Mouse (Mus musculus) 3T3-L1 (cell line): ENCODE data around the gene Tff3.

ENCODE experiments used
- DNase-seq: peaks from one replicate; pipeline ENCODE4 v3.0.0-alpha.2; 2015; ENCODE audit warnings: low read depth, low spot score

The Tff3 gene

GRCm38 (mm10) chr17:31125548-31126266 lies 3.7 kb downstream of the Tff3 start:
- DNase-seq: no peak

DNA sequence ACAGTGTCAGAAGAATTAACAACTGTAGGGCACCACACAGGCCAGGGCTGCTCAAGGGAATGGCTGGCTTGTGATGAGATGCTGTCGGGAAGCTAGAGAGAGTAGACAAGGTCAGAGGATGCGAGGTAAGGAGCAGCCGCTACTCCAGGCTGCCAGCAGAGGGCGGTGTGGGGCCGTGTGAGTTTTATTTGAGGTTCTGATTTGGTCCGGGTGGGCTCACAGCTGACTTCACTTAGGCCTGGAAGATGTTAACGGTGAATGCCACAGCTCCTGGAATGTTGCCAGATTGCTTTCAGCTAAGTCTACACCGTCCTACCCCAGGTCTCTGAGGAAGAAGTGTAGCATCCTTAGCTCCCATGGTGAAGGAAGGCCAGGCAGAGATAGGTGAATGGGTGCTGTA lies 7.5 kb downstream of the Tff3 start:
- peak; percentile 11 for DNase-seq

DNA sequence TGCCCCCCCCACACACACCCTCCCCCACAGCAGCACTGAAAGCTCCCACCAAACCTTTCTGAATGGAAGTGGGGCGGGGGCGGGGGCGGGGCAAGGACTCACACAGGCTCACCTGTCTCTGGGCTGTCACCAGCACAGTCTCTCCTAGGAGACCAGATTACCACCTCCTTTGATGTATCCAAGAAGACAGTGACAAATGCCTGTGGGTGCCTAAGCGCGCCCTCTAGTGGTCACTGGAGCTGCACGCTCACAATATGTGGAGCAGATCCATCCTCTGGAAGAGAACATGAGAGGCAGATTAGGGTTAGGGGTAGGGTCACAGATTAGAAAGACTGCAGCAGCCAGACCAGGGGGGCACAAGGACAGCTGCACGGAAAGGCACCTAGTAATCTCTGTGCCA lies 10.0 kb downstream of the Tff3 start:
- DNase-seq: peak; percentile 56

DNA sequence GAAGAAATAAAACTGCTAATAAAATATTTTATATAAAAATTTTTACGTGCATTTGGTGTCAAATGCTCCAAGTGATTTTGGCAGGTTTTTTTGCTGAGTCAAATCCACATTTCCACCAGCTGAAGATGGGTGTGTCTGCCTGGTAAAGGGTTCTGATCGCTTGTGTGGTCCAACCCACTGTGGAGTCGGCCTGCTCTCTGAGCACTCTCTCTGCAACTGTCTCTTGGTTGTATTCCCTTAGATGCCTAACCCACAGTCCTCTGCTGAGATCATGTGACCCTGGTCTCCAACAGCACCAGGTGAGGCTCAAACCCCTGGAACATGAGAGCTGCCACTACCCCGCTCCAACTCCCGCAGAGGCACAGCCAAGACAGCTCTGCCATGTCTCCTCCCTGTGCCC lies 11.5 kb downstream of the Tff3 start:
- DNase-seq: no peak

- no peak for DNase-seq
Measured at GRCm38 (mm10) chr17:31116063-31116462, 13.4 kb downstream of the Tff3 start.

- DNase-seq: no peak
Measured at GRCm38 (mm10) chr17:31113191-31113856, 16.1 kb downstream of the Tff3 start.

DNA sequence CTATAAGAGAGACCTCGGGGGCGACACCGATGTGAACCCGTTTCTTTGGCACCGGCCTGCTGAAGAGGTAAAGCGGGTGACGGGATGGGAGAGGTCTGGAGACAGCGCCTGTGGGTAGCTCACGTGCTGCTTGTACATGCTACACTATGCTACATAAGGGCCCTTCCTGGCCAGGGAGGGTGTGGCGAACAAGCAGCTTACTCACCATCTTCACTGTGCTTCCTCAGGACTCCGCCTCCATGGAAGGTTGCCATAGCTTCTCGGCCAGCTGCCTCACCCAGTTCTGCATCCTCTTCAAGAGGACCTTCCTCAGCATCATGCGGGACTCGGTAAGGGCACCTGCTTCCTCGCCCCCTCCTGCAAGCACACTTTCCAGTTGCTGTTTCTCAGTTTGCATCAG lies 21.1 kb downstream of the Tff3 start:
- peak; percentile 9 for DNase-seq

DNA sequence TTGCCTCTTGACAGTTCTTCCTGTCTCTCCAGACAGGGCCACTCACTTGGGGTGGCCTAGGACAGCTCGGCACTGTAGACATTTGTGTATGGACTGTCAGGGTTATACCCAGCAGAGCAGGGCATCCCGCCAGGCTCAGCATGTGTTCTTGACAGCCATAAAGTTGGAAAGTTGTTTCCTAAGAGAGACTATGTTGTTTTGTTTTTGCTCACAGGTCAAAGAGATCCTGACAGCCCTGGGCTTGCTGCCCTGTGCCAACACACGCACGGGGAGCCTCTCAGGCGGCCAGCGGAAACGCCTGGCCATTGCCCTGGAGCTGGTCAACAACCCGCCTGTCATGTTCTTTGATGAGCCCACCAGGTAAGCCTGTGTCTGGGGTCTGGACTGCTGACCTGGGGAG lies 25.6 kb downstream of the Tff3 start:
- no peak for DNase-seq

DNA sequence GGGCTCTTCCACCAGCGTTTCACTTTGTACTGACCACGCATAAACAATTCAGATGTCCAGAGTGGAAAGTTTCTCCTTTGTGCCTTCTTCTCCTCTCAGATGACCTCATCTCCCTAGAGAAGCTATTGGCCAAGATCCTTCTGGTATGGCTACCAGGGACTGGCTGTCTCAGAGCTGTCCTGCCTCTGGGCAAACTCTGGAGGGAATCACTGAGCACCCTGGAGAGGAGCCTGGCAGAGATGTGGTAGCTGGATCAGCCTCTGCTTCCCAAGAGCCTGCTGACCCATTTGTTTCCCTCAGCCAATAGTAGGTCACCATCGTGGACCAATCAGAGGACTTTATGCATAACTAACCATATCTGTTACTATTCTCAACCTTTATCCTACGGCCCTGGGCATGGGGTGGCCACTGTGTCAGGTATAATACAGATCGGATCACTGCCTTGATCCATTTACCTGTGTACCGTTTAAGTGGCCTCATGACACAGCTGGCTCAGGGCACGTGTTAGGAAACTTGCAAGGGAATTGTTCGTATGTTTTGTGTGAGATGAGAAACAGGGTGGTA lies 26.4 kb downstream of the Tff3 start:
- DNase-seq: peak; percentile 27

- no peak for DNase-seq
Measured at GRCm38 (mm10) chr17:31098788-31099187, 30.7 kb downstream of the Tff3 start.

GRCm38 (mm10) chr17:31096893-31097292 lies 32.6 kb downstream of the Tff3 start:
- no peak for DNase-seq

DNA sequence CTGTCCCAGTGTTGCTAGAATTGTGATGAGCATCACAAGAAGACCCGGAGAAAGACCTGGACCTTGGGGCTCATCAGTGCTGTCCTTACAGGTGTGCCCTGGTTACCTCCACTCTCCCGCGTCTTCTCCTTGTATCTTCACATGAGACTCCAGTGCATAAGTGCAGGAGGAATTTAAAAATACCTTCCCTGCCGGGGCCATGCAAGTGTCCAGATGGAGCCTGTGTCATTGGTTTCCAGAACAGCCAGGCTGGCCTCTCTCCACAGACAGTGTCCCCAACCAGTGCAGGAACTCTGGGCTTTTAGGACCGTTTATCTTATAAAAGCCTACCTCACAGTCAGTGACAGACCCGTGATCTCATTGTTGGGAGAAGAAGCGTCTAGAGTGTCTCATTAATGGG lies 33.9 kb downstream of the Tff3 start:
- no peak for DNase-seq

DNA sequence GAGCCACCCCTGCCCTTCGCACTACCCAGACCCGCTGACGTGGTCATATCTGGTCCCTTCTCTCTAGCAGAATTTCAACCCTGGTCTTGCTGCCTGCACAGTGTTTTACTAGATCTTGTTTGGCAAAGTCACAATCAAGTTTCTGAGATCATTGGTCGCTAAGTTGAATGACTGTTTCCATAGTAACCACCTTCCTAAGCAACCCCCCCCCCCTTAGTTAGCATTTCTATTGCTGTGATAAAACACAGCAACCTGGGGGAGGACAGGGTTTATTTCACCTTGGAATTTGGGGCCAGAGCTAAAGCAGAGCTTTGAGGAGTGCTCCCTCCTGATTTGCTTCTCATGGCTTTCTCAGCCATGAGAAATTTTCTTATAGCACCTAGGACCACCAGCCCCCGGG lies 34.7 kb downstream of the Tff3 start:
- DNase-seq: no peak

DNA sequence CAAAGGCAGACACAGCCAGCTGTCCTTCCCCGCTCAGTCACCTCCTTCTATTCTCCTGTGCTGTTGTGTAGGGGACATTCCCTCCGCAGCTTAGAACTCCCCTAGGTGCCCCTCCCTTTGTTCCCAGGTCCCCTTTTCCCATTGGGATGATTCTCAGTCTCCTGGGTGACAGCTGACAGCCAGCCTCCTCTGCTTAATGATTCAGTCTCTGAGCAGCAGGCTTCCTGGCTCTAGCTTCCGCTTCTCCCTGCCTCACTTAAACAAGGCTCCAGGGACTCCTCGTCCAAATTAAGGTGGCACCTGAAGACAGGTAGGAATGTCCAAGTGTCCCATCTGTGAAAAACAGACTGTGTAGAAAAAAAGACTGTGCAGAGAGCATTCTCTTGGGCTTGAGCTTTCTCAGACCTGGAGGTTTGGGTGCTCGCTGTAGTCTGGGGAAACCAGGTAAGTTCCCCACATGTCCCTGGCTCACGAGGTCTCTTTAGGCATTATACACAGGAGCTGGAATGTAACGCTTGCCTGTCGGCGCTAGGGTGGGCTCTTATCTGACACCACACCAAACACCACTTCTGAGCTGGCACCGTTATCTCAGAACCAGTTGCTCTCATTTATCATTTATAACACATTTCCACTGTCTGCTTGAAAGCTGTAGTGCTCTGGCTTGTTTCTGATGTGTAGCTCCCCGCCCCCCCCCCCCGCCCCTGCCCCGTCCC lies 38.3 kb downstream of the Tff3 start:
- no peak for DNase-seq

- no peak for DNase-seq
Measured at GRCm38 (mm10) chr17:31089848-31090247, 39.6 kb downstream of the Tff3 start.

GRCm38 (mm10) chr17:31088711-31089110 lies 40.7 kb downstream of the Tff3 start:
- no peak for DNase-seq

DNA sequence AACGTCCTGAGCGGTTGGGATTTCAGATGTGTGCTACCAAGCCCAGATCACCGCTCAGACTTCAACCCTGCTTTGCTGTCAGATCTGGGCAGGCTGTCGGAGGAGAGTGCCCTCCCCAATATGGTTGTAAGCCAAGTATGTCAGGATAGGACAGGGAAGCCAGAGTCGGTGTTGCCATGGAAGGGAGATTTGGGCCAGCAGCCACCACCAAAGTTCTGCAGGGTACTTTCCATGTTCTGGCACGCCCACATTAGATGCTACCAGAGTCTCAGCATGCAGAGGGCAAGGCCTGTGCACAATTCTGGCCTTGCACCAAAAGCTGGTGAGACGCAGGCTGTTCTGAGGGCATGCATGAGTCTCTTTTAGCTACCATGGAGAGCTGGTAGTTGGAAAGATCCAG lies 43.2 kb downstream of the Tff3 start:
- no peak for DNase-seq

GRCm38 (mm10) chr17:31085519-31085918 lies 43.9 kb downstream of the Tff3 start:
- no peak for DNase-seq

DNA sequence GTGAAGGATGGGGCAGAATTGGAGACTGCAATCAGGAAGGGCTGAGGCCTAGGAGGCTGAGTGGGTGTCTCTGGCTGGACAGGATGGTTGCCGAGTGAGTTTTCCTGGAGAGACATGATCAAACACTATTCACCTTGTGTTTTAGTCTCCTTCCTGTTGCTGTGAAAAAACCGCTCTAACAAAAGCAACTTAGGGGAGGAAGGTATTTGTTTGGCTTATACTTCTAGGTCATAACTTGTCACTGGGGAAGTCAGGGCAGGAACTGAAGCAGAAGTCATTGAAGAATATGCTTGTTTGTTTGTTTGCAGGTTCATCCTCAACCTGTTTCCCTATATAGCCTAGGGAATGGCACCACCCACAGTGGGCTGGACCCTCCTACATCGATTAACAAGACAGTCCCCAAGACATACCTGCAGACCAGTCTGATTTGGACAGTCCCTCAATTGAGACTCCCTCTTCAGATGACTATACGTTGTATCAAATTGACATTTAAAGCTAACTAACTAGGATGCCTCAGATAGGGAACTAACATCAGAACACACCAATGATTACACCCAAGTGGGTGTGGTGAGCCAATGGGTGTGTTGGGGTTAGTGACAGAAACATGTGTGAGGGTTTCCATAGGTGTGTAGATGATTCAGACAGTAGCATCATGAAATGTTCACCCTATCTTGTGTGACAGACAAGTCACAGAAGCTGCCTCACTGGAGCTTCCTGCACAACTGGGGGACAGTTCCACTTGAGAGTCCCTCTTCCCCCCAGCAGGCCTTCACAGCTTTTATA lies 47.0 kb downstream of the Tff3 start:
- DNase-seq: no peak

DNA sequence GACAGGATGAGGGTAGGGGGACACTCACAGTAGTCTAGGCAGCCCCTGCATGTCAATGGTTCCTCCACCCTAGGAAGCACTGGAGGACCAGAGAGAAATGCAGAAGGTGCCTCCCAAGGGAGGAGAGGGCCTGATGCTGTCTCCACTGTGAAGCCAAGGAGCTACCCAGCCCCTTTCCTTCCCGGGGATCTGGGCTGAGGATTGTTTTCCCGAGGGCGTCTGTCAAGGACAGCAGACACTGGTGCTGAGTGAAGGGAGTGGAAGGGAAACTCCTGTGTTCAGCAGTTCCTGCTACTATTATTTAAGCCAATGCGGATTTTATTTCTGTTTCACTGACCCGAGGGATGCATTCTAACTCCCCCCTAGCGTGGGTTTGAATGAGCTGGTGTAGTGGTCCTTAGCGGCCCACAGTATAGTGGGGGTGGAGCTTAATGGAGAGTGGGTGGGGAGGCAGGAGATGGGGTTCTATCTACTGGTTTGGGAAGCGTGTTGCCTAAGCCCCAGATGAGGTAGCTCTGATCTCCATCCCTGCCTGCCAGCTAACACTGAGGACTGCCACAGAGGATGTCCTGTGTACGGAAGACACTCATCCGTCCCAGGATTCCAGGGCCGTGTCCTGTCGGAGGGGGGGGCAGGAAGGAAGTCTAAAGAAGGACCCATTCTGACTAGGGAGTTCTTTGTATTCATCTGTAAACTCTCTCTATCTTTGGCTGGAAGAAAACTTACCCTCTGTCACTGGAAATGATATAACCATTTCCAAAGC lies 50.2 kb downstream of the Tff3 start:
- no peak for DNase-seq

DNA sequence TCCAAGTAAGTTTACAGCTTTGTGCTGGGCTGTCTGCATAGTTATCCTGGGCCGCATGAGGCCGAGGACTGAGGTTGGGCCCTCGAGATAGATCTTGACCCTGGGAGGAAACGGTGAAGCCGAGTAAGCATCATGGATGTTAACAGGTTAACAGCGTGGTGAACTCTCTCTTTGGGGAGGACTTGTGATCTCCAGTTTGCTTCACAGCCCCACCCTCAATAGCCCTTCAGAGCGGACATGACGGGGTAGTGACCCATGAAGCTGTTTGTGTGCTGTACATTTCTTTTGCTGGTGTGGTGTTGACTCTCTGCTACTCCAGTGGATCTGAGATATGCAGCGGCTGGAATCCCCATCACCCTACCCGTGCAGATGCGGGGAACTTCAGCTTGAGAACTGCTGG lies 50.9 kb downstream of the Tff3 start:
- no peak for DNase-seq
